Mouse (Mus musculus) C2C12 (cell line): ENCODE measurements at regions not wholly inside any gene's neighbourhood (a gene's known extent, or its start where the extent isn't known, plus 50 kb on each side); places are given as distances from the start of the nearest gene placed in this dataset.

ENCODE experiments used
- CTCF ChIP-seq: IDR thresholded peaks from one replicate; pipeline ENCODE4 v1.5.1; 2011; ENCODE audit not compliant: control insufficient read depth, insufficient read depth, insufficient read length
- MAX ChIP-seq: IDR thresholded peaks from one replicate; pipeline ENCODE4 v1.6.1; 2011; ENCODE audit warnings: mild to moderate bottlenecking, control low read depth

DNA sequence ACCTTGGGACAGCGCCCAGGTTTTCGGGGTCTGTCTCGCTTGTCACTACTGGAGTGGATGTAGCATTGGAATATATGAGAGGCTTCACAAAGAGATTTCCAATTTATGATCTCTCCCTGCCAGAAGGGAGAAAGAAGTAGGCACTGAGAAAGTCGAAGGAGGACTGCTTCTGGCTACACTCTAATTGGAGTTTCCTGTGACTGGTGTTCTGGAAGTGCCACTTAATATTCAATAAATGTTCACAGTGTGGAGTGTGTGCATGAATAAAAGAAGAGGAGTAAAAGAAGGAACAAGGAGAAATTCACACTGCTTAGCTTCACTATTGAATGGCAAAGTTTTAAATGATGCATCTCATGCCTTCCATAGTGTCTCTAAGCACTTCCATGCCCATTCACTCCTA is 77.1 kb upstream of the Arhgap42 start:
- TF ChIP-seq MAX = no peak
- TF ChIP-seq CTCF = no peak
